Mouse (Mus musculus) cortical plate, adult 2 months (tissue): Measurements from ENCODE around the gene Mbd4.

Experiments used
- CTCF ChIP-seq: fragments of 200-500 bp; IDR thresholded peaks from 2 replicates; pipeline ENCODE4 v1.5.1; 2011; ENCODE audit warnings: mild to moderate bottlenecking, control low read depth, low read length; ENCODE audit not compliant: insufficient read depth; ENCODE audit errors: extremely low read depth
- POLR2A ChIP-seq: fragments of 200-500 bp; IDR thresholded peaks from 2 replicates; pipeline ENCODE4 v1.6.1; 2011; ENCODE audit warnings: mild to moderate bottlenecking, low read length, control low read depth; ENCODE audit not compliant: insufficient read depth; ENCODE audit errors: extremely low read depth

- TF ChIP-seq CTCF (no peak), POLR2A (no peak)
Measured at GRCm38 (mm10) chr6:115792691-115793215, 60.4 kb downstream of the Mbd4 start.
